Mouse (Mus musculus) 3134 (cell line): ENCODE results near the gene Depdc1a.
"Not testable (repeated sequence)": the region's sequence is repeated elsewhere in the genome, so short reads cannot be mapped to it uniquely, and the experiment has no call there.

ENCODE experiments used
- DNase-seq: peaks from one replicate; pipeline ENCODE4 v3.0.0-alpha.2; 2011; ENCODE audit warnings: low spot score; ENCODE audit not compliant: insufficient read length; ENCODE audit errors: extremely low read depth

Gene Depdc1a

DNA sequence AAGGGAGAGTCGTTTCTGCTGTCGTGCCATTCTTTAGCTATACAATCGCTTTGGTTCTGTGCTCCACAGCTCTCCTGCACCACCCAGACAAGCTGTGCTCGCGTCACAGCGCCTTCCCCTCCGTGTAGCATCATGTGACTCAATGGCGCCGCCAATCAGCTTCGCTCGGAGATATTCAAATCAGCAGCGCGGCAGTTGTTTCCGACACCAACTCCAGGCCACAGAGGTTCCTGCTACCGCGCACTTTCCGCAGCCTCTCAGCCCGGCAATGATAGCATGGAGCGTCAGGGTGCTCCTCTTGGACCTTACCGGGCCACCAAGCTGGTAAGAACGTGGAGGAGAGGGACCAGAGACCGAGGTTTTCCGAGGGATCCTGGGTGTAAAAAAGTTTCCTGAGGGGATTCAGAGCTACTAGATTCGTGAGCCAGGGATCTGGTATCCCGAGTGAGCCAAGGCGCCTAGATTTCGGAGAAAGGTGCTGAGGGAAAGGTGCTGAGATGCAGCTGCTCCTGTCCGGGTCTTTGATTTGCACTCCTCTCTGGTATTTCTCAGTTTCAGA, at the start of gene Depdc1a:
Gene Depdc1a (plus strand): TSS at position 191 of the 559 bp plus-strand sequence.
- DNase-seq: peak; percentile 84

DNA sequence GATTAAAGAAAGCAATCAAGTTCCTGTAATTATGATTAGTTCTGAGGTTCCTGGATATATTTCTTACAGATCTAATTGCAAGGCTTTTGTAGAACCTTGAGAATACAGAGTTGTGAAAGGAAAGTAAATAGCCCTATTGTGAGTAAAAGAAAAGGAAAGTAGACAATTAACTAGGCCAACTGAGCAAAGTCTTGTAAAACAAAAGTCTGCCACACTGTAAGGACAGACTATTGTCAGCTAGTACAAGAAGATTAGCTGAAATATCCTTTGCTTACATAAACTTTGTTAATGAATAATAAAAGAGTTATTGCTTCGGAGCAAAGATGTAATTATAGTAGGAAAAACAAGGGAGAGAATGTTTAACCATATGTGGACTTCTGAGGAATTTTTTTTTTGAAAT, 25.2 kb upstream of the Depdc1a start:
- no peak for DNase-seq

DNA sequence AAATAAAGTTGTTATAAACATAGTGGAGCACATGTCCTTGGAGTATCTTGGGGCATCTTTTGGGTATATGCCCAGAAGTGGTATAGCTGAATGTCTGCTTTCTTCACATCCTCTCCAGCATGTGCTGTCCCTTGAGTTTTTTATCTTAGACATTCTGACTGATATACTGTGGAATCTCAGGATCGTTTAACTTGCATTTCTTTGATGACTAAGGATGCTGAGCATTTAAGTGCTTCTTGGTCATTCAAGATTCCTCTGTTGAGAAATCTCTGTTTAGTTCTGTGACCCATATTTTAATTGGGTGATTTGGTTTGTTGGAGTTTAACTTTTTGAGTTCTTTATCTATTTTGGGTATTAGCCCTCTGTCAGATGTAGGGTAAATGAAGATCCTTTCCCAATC, 19.8 kb upstream of the Depdc1a start:
- DNase-seq: no peak

DNA sequence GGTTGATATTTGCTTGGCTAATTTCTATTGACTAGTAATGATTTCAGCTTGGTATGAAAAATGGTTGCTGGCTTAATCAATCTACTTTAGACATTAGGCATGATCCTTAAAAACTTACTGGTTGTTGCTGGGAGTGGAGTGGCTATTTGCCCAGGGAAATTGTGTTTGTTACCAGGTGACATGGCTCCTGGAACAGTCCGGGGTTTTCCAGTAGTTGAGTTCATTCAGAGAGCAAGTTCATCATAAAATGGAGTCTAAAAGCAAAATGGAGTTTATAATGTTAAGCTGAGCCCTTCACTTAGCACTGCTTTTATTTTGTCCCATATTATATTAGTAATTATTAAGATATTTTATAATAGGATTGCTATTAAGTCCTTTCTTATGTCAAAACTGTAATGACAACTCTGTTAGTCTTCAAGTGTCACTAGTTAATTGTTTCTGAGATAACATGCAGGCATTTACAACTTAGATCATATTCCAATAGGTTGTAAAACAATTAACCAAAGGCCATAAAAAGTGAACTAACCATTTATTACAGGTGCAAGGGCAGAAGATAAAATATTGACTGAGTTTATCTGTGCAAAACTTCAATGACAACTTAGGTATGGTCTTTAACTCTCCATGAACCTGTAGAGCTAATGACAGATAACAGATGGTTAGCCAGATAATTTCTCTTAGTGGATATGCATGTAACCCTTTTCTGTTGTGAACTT, 17.8 kb upstream of the Depdc1a start:
- DNase-seq: no peak

DNA sequence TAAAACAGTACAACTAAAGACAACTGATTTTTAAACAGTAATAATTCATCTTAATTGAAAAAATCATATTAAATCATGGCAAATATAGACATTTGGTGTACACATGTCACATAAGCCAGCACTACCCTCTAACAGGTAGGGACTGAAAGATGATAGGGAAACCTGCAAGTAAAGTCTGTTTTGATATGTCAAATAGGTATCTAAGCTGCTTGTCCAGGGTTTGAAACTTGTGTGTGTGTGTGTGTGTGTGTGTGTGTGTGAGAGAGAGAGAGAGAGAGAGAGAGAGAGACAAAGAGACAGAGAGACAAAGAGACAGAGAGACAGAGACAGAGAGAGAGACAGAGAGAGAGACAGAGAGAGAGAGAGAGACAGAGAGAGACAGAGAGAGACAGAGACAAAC, 524 bp upstream of the Depdc1a start:
- DNase-seq: not testable (repeated sequence)

DNA sequence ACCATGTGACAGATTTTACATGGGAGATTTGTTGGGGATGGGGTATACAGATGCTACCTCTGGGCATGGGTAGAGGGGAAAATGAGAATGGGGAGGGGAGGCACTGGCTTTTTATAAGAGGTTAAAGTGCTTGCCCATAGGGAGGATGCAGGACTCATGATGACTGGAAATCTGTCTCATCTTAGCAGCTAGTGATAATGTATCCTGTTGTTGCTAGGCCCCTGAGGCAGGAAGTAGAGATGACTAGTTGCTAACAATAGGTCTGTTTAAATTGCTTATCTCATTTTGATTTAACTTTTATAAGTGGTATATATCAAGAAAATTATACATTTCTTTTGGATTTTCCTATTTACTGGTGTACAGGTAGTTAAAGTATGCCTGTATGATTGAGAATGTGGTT, 13.7 kb downstream of the Depdc1a start:
- no peak for DNase-seq

DNA sequence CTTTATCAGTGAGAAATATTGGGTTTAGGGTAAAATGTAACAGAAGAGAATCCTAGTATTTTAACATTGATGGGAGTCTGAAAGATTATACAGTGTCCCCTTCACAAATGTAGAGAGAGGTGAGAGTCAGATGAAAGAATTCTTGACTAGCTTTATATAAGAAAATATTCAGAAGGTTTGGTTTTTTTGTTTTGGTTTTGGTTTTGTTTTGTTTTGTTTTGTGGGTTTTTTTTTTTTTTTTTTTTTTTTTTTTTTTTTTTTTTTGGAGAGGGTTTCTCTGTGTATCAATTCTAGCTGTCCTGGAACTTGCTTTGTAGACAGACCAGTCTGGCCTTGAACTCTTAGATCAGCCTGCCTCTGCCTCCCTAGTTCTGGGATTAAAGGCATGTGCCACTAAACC, 33.3 kb downstream of the Depdc1a start:
- no peak for DNase-seq

DNA sequence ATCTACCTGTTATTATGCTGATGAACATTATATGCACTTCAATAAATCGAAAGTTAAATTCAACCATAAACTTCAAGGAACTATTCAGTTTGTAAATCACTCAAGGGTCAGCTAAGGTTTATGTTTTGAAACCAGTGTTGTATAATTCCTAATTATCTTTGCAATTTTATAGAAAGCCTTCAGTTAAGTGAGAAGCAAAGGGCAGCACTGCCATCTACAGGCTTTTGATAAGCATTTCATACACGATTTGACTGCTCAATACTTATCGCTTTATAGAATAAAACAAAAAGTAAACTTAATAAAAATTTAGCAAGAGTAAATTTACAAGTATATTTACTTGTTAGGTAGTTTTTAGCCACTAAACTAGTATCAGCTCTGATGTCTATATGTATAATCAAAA, 53.1 kb downstream of the Depdc1a start:
- DNase-seq: no peak

DNA sequence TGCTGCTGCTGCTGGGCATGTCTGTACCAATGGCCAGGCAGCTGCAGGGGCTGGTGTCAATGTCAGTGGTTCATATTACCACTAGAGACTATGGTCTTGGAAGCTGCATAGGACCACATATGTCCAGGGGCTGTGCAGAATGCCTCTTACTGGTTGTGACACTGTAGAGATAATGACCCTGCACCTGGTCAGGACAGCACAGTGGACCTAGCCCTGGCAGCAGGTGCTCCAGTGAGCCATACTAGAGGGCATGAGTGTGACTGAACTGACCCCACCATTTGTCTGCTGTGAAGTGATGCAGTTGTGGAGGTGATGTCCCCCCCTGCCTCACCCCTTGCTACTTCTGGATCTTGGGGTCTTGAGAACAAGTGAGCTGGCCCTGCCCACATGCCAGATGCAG, 55.0 kb downstream of the Depdc1a start:
- DNase-seq: no peak
